Mouse (Mus musculus) cortical plate, adult 2 months (tissue): ENCODE measurements around the gene Arhgdia. TPM values are rescaled to one million over a fixed set of nuclear protein-coding genes. Genes with fewer than 3 reads are reported as not detected.

Source experiments
- H3K27ac ChIP-seq: fragments of 200-500 bp; 2 replicates; pipeline ENCODE4 v1.5.1; 2012; ENCODE audit warnings: low read length, control low read depth, inconsistent platforms; ENCODE audit not compliant: insufficient read depth
- H3K4me1 ChIP-seq: fragments of 200-500 bp; 2 replicates; pipeline ENCODE4 v1.6.1; 2011; ENCODE audit warnings: low read length; ENCODE audit not compliant: control insufficient read depth, insufficient read depth
- H3K4me3 ChIP-seq: fragments of 200-500 bp; 2 replicates; pipeline ENCODE4 v1.5.1; 2011; ENCODE audit warnings: mild to moderate bottlenecking, low read length, control low read depth; ENCODE audit not compliant: insufficient read depth
- CTCF ChIP-seq: fragments of 200-500 bp; IDR thresholded peaks from 2 replicates; pipeline ENCODE4 v1.5.1; 2011; ENCODE audit warnings: mild to moderate bottlenecking, control low read depth, low read length; ENCODE audit not compliant: insufficient read depth; ENCODE audit errors: extremely low read depth
- POLR2A ChIP-seq: fragments of 200-500 bp; IDR thresholded peaks from 2 replicates; pipeline ENCODE4 v1.6.1; 2011; ENCODE audit warnings: mild to moderate bottlenecking, low read length, control low read depth; ENCODE audit not compliant: insufficient read depth; ENCODE audit errors: extremely low read depth
- polyA plus RNA-seq: library from polyadenylated mRNA; depleted of rRNA; stranded (reverse); fragments of >200 nt; gene quantifications from 2 replicates; pipeline ENCODE4 v1.2.3, GENCODE M21; 2012

Arhgdia gene
- polyA plus RNA-seq, 1 experiment, result 442 TPM

DNA sequence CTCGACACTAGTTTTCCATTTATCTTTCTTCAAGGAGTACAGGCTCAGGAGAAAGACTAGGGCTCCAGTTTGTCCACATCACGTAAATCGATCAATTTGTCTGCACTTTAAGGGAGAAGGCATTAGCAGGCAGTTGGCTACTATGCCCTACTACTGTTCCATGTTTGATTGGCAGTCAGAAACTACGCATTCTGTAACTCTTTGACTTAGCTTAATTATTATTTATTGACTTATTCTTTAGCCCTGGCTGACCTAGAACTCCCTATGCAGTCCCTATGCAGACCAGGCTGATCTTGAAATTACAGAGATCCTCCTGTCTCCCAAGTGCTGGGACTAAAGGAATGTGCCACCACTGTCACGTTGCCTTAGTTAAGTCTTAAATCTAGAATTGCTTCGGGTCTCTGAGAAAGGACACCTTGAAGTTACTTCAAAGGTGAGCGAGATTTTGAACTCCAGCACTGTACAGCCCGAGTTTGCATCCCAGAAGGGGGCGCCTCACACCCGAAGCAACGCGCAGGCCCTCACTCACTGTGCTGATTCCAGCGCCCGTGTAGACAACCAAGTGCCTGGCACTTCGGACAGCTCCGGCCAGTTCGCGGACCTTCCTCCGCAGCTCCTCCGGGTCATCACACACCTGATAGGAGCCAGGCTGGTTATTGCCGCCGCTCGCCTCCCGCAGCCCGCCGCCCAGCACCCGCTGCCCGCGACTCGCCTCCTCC, 42.7 kb upstream of the Arhgdia start:
- H3K27ac ChIP-seq, result 0 out of 2 replicates have a peak overlapping the region, but pooled peaks have one; percentile 41
- peaks cover 3% of the 10 kb centered on the region for H3K4me1 ChIP-seq
- TF ChIP-seq POLR2A, result no peak
- peak; percentile 41 for TF ChIP-seq CTCF
- H3K4me3 ChIP-seq, result peak overlapping the region; percentile 52

DNA sequence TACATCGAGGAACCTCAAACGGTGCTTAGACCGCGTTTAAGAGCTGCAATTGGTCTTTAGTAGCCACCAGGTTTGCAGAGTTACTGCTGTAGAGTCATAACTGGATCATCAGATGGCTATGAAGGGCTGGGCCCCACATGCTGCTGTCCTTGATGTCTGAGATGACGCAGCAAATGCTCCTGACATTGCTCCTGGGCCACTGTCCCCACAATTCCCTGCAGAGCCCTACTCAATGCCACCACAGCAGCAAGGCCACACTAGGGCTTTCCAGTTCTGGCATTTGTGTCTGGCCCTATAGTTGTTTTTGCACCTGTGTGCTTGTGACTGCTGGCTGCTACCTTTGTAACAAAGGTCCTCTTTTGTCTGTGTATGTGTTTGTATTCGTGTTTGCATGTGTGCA, 41.4 kb upstream of the Arhgdia start:
- TF ChIP-seq POLR2A (no peak), CTCF (no peak)
- H3K27ac ChIP-seq, result no peak overlapping the region
- H3K4me1 ChIP-seq, result peaks cover 3% of the 10 kb centered on the region
- no peak overlapping the region for H3K4me3 ChIP-seq

DNA sequence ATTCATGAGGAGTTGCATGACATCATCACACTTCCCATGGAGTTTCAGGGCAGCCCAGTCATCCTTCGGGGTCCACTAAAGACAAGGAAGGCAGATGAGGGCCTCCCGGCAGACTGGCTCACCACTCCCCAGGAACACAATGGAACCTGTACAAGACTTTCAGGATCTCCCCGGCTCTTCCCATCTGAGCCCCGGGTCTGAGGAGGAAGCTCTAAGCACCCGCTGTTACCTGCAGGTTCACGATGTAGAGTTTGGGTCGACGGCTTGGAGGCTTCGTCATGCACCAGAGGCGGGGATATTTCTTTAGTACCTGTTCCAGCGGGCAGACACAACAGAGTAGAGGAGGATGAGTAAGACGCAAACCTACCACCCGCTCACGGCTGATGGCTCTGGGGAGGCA, 38.8 kb upstream of the Arhgdia start:
- peaks cover 6% of the 10 kb centered on the region for H3K4me1 ChIP-seq
- H3K27ac ChIP-seq, result no peak overlapping the region
- TF ChIP-seq CTCF (no peak), POLR2A (no peak)
- no peak overlapping the region for H3K4me3 ChIP-seq

DNA sequence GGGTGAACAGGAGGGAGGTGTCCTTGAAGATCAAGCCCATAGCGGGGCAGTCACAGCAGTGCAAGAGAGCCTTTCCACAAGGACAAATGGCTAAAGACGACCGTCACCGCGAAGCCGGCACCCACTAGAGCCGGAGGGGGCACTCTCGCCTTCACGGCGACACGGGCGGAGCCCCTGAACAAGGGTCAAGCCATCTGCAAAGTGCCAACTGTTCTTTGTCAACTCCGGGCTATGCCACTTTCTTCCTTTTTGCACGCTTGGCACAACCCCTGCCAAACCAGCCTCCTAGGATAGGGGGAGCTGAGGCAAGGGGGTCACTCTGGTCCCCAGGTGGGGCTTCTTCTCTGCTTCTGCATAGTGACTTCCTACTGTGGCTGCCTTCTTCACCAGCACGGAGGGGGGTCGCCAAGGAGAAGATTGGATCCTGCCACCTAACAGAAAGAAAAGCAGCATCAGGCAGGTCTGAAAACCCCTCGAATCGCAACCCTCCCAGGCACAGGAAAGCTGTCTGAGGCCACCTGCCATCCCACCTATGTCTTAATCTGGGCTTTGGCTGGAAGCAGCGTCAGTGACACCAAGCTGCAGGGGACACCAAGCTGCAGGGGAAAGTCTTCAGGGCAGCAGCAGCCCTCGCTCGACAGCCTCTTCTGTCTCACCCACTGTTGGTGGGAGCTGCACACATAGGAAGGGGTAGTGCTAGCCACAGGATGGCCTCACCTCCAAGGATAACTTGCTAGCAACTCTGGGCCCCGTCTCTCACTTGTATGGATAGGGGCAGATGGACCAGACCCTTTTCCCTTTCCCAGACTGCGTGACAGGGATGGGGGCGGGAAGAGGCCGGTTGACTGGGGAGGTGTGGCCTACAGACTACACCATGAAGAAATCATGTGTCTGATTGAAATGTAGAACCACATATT, 37.5 kb upstream of the Arhgdia start:
- TF ChIP-seq POLR2A (no peak), CTCF (no peak)
- Histone ChIP-seq H3K4me1 (peaks cover 5% of the 10 kb centered on the region), H3K4me3 (no peak overlapping the region), H3K27ac (no peak overlapping the region)

DNA sequence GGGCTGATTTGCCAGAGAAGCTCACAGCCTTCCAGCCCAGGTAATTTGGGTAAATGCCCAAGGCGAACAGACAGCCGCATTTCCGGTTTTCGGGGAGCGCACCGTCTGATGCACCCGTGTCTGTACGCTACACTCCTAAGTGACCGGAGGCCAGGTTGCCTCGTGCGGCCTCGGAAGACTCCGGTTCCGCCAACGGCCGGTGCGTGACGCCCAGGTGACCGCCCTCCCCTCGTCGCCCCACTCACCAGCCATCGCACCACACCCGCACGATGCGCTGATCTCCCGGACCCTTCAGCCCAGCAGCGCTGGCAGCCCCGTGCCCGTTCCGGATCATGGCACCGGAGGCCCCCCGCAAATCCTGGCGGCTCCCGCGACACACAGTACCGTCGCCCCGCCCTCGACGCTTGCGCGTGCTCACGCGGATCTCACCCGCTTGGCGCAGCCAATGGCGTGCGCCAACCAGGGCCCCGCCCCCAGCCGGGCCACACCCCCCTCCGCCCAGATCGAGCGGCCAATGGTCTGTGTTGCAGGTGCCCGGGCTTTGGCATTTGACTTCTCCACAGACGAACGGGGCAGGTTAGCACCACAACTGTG, 36.2 kb upstream of the Arhgdia start, which contains the start of gene Pcyt2:
Gene Pcyt2, minus strand, starts transcription at position 418 of the 594 bp plus-strand sequence.
- Histone ChIP-seq H3K27ac (peak within 1 kb of the TSS; percentile 92), H3K4me1 (peaks cover 5% of the 10 kb centered on the region), H3K4me3 (peak within 1 kb of the TSS; percentile 96)
- peak; percentile 87 for TF ChIP-seq POLR2A
- TF ChIP-seq CTCF, result no peak

DNA sequence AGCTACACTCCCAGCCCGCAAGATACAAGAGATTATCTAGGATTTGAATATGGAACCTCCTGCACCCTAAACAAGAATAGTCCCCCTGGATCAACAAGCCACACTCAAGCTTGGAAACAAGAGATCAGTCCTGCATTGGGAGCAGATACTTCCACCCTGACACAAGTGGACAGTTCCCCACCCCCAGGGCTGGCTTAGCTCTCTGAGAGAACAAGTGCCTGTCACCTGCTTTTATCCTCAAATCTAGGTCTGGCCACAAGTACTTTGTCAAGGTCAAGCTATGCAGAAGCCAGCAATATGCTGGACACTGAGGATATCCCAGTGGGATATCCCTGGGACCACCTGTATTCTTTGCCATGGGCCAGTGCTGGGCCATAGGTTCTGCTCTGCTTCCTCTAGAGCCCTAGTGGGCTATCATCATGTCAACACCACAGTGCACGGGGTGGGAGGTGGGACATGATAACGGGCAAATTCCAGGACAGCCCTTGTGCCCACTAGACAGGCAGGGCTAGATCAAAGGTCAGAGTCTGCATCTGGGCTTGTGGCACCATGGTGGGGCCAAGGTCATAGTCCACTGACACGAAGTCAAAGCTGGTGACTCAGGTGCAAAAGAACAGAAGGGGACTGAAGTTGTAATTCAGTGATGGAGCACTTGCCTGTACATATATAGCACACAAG, 35.3 kb upstream of the Arhgdia start:
- no peak for TF ChIP-seq POLR2A
- TF ChIP-seq CTCF, result no peak
- peaks cover 5% of the 10 kb centered on the region for H3K4me1 ChIP-seq
- peak overlapping the region; percentile 96 for H3K4me3 ChIP-seq
- no peak overlapping the region; the same call in none of the 2 replicates for H3K27ac ChIP-seq

DNA sequence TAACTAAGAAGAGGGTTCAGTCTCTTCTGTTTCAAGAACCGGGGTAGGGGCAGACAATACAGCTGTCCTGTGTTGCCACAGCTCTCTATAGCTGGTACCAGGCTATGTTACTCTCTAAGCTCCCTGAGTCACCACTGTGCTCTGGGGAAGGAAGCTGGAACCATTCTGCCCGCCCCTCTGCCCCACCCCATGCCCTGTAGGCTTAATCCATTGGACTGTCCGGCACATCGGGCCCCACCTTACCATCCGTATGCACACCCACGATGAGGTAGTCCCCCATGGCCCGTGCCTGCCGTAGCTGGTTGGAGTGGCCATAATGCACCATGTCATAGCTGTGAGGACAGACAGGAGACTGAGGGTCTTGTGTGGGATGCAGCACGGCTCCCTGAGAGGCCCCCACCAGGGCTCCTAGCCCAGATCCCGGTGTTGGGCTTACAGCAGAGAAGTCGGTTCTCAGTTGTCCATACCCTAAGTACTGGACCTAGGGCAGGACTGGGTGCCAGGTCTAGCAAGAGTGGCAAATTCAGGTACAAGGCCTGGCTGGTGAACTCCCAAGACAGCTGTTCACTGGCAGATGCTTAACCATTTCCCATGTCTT, 34.3 kb upstream of the Arhgdia start:
- H3K4me1 ChIP-seq, result peaks cover 5% of the 10 kb centered on the region
- 0 out of 2 replicates have a peak overlapping the region, but pooled peaks have one; percentile 8 for H3K4me3 ChIP-seq
- TF ChIP-seq CTCF (no peak), POLR2A (no peak)
- H3K27ac ChIP-seq, result peak overlapping the region; percentile 10; the same call in 1 of the 2 replicates

DNA sequence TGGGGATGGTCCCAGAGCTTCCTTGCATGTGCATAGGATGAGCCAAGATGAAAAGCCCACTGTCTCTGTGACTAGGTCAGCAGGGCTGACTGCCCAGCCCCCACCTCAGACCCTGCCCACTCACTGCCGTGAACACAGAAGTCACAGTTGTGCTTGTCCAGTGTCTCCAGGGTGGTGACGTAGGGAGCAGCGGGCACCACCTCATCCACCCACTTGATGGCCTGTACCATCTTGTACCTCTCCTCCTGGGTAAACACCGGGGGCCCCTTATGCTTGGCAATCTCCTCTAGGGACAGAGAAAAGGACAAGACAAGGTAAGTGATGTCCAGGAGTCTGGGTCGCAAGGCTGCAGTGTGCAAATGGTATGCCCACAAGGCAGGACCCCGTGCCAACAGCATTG, 33.7 kb upstream of the Arhgdia start:
- Histone ChIP-seq H3K4me1 (peaks cover 5% of the 10 kb centered on the region), H3K4me3 (no peak overlapping the region), H3K27ac (no peak overlapping the region)
- TF ChIP-seq POLR2A (peak; percentile 12; the same call in 1 of the 2 replicates), CTCF (no peak)

DNA sequence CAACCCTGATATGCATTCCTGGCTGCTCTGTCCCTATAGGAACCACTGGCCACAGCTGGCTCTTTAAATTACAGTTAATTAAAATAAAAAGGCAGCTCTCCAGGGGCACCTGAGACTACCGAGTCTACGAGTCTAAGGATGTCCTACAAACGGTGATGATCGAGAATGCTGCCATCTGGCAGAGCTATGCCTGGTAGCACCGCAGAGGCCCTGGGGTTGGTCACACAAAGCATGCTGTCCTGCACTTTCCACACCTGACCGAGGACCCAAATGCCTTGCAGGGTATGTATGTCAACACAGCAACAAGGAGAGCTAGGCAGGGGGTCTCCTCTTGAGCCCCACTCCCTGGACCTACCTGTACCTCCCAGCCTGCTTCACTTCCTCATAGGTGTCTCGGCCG, 32.6 kb upstream of the Arhgdia start:
- TF ChIP-seq POLR2A, result no peak
- no peak for TF ChIP-seq CTCF
- Histone ChIP-seq H3K4me3 (no peak overlapping the region), H3K27ac (no peak overlapping the region), H3K4me1 (peaks cover 7% of the 10 kb centered on the region)
